Mouse (Mus musculus) spleen, adult 12 weeks (tissue): ENCODE data around the gene Vwa2.

Experiments
- DNase-seq: peaks from one replicate; pipeline ENCODE4 v3.0.0; 2022; ENCODE audit warnings: low spot score

Gene Vwa2

GRCm38 (mm10) chr19:56873816-56874600 lies at the start of gene Vwa2:
Gene Vwa2, plus strand, starts transcription at chr19:56874249.
- no peak for DNase-seq

- no peak for DNase-seq
These were observed 47.9 kb upstream of the Vwa2 start, which contains the start of gene Tdrd1 for GRCm38 (mm10) chr19:56826047-56826631. Gene Tdrd1, plus strand, starts transcription at chr19:56826209.

- DNase-seq: no peak
These were observed 45.7 kb upstream of the Vwa2 start for GRCm38 (mm10) chr19:56828305-56828704.

GRCm38 (mm10) chr19:56829267-56829666 lies 44.8 kb upstream of the Vwa2 start:
- DNase-seq: no peak

DNA sequence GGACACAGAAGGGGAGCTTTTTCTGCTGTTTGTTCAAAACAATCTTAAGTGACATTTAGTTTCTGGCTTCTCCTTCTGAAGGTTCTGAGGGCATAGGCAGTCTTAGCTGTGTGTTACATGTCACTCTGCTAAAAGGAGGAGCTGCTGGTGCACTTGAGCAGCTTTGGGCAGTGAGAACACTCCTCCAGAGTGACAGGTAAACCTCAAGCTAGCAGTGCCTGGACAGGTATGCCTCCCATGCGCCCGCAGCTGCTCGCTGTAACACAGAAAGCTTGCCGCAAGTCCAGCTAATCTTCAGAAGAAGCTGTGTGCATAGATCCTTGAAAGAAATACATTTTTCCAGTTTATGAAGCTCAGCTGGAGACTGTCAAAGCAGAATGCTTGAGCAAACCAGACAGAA lies 43.9 kb upstream of the Vwa2 start:
- no peak for DNase-seq

GRCm38 (mm10) chr19:56835340-56835739 lies 38.7 kb upstream of the Vwa2 start:
- no peak for DNase-seq

GRCm38 (mm10) chr19:56838942-56839706 lies 34.9 kb upstream of the Vwa2 start:
- no peak for DNase-seq

DNA sequence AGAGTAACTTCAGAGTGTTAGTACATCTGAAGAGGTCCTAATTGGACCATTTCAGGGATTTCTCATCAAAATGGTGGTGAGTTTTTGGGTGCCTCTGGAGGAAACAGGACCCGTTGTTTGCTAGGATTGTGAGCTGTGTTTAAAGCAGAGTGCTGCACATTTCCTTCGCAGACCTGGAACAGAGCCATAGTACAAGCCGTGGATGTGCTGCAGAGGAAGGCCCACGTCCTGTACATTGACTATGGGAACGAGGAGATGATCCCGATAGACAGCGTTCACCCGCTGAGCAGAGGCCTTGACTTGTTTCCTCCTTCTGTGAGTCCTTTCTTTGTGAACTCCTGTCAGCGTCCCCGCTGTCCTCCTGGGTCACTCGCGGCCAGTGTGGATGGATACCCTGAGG lies 31.1 kb upstream of the Vwa2 start:
- no peak for DNase-seq

DNA sequence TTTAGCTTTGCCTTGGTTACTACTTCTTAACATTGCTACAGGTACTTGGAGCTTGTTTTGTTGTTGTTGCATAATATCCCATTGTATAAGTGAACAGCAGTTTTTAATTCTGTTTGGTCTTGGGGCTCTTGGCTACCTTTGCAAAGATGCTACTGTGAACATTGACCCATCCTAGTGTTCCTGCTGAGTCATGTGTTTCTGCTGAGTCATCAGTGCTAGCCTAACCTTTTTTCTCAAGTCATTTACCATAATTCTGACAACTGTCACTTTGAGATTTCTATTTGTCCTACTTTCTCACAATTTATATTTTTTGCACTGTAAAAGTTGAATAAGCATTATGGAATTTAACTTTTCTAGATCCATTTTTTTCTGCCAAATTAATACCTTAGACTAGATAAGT lies 21.5 kb upstream of the Vwa2 start:
- no peak for DNase-seq

- no peak for DNase-seq
These were observed 17.6 kb upstream of the Vwa2 start for GRCm38 (mm10) chr19:56856455-56856854.

- DNase-seq: no peak
These were observed 6.3 kb upstream of the Vwa2 start for GRCm38 (mm10) chr19:56867701-56868100.

DNA sequence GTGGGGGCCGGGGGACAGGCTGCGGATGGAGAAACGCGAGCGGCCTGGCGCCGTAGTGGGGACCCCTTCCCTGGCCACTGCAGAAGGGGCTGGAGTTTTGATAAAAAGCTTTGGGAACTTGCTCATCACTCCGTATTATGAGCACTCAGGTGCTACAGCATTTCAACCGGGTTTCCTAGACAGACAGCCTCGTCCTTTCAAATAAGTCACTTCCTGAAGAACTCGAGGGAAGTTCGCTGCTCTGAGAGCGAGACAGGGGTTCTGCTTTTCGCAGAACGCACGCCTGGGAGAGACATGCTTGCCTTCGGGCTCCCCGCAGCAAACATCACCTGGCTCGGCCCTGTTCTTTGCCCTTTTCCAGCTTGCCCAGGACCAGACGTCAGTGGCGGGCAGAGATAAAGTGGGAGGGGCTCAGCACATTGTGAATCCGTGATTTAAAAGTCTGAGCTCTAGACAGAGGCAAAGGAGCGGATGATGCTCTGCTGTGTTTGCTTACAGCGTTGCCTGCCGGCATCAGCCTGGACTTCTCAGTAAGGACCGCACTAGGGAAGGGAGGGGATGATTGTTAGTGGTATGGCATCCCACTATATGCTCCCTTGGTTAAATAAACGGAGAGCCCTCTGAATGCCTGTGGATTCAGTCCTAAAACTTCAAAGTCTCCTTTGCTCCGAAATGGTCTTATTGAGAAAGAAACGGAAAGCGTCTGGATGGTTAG lies 709 bp downstream of the Vwa2 start:
- no peak for DNase-seq

DNA sequence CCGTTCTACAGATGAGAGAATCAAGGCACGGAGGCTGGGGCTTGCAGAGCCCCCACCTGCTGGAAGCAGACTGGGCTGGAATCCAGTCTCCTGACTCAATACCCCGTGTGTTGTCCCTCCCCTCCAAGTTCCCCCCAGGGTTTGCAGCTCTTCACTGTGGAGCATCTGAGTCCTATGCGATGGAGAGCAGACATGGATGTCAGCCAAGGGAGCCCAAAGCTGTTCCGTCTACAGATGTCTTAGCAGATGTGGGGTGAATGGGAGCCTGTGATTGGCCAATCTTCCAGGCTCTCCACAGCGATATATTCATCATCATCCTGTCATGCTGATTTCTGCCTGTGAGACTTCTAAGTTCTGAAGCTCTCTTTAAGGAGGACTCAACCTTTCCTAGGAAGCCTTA lies 3.3 kb downstream of the Vwa2 start:
- no peak for DNase-seq

- no peak for DNase-seq
These were observed 13.8 kb downstream of the Vwa2 start for GRCm38 (mm10) chr19:56887879-56888278.

GRCm38 (mm10) chr19:56888654-56889053 lies 14.6 kb downstream of the Vwa2 start:
- no peak for DNase-seq

DNA sequence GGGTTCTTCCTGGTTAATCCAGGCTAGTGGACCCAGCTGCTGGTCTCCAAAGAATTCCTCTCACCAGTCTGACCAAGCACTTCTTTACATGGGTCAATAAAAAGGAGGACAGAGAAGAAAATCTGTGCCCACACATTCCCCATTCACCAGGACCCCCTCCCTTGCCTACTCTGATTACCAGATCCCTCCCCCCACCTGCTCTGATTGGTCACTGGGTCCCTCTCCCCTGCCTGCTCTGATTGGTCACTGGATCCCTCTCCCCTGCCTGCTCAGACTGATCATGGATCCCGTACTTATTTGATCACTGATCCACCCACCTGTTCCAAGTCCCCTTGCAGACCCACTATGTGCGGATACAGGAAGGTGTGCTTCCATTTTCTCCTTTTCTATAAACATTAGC lies 17.4 kb downstream of the Vwa2 start:
- no peak for DNase-seq

- DNase-seq: no peak
These were observed 18.5 kb downstream of the Vwa2 start for GRCm38 (mm10) chr19:56892586-56892985.

DNA sequence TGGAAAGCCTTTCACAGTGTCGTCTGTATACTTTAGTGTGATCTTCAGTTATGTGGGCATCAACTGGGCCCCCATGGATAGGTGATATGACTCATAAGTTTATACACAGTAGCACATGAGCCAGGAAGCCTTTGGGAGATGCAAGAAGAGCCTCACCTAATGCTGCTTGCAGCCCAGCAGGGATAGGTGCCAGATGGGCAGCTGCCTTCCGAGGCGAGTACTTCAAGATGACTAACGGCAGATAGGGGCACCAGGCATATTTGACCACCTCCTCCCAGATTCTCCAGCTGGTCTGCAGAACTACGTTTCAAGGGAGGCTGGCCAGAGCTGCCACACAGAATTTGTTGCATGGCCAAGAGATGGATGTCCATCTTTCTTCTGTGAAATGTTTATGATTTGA lies 19.3 kb downstream of the Vwa2 start:
- DNase-seq: no peak

DNA sequence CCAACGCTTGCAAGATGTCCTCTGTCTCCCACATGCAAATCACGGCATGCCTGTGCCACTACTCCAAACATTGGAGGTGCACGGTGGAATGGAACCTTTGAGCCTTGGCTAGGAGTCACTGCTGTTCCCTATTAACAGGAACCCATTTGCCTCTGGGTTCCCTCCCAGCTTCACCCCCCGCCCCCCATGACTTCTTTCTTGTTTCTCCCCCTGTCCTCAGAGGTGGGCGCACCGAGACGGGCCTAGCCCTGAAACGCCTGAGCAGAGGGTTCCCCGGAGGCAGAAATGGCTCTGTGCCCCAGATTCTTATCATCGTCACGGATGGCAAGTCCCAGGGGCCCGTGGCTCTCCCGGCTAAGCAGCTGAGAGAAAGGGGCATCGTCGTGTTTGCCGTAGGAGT lies 23.6 kb downstream of the Vwa2 start:
- DNase-seq: no peak

GRCm38 (mm10) chr19:56904095-56904494 lies 30.0 kb downstream of the Vwa2 start:
- no peak for DNase-seq

DNA sequence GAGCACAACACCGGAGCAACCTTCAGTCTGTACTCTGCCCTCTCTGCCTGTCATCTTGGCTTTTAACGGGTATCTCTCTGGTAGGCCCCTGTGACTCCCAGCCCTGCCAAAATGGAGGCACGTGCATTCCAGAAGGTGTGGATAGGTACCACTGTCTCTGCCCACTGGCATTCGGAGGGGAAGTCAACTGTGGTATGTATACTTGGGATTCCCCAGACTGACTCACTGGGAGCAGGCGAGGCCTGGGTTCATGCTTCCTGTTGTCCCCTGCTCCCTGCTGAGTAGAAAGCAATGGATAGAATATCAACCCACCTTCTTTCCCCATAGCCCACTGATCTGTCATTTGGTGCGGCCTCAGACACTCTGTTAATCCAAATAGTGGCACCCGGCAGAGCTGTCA lies 31.3 kb downstream of the Vwa2 start:
- DNase-seq: no peak

DNA sequence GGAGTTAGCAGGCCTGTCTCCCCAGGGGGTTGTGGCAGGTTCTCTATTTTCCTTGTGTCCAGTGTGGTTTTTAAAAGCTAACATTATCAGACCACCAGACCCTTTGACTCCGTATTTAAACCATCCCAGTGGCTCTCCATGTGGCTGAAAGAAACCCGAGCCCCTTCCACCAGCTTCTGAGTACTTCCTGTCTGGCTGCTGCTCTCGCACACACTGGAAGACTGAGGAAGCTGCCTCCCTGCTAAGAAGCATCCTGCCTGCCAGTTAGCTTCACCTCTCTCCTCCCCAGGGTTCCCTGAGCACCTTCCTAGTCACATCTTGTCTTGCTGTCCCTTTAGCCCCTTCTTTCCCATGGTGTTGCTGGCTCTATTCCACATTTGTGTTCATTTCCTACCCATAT lies 33.8 kb downstream of the Vwa2 start:
- DNase-seq: no peak
